Mouse (Mus musculus) megakaryocyte, embryonic 14.5 days (primary cell): Measurements from ENCODE around the gene Tdrd7.

Experiments used
- FLI1 ChIP-seq: IDR thresholded peaks from 2 replicates; pipeline ENCODE4 v1.6.1; 2012; ENCODE audit warnings: low read length, inconsistent platforms, mixed read lengths
- GATA1 ChIP-seq: IDR thresholded peaks from 3 replicates; pipeline ENCODE4 v1.6.1; 2012; ENCODE audit warnings: mixed read lengths, low read length, inconsistent platforms, borderline replicate concordance

DNA sequence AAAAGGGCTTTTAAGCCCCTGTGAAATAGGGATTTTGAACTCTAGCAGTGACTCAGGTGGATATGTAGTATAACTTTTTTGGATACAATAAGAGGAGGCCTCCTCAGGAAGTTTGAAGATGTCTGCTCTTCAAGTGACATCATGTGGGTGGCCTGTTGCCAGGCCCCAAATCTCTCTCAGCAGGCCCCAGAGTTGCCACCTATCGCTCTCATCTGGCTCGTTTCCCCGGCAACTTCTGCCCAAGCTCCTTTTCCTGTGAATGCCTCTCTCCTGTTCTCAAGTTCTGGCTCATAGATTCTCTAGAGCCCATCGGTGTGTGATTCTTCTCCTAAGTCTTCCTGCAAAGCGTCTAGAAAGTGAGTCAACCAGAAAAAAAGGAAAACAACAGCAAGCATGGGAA is 91.0 kb downstream of the Tdrd7 start:
- TF ChIP-seq GATA1, result no peak
- no peak for TF ChIP-seq FLI1
